Mouse (Mus musculus) heart, postnatal 0 days (tissue): ENCODE data around the gene Chchd6. TPM values are rescaled to one million over a fixed set of nuclear protein-coding genes. Genes with fewer than 3 reads are reported as not detected.

Experiments
- ATAC-seq: fragments of 200-750 bp; cut with Nextera tagmentation; 2 replicates; pipeline ENCODE4 v1.8.0; 2017; ENCODE audit warnings: low read depth, moderate number of reproducible peaks, moderate library complexity; ENCODE audit not compliant: insufficient read depth
- DNase-seq: peaks from one replicate; pipeline ENCODE4 v3.0.0-alpha.2; 2016; ENCODE audit warnings: low spot score
- H3K27ac ChIP-seq: fragments of 300-500 bp; sonication (generic); 2 replicates; pipeline ENCODE4 v1.5.1; 2014; ENCODE audit warnings: low read depth, mild to moderate bottlenecking
- H3K27me3 ChIP-seq: fragments of 300-500 bp; sonication (generic); 2 replicates; pipeline ENCODE4 v1.6.1; 2014; ENCODE audit warnings: low read length, mixed read lengths; ENCODE audit not compliant: control insufficient read depth, insufficient read depth
- H3K36me3 ChIP-seq: fragments of 300-500 bp; sonication (generic); replicated peaks from 2 replicates; pipeline ENCODE4 v1.6.1; 2014; ENCODE audit warnings: low read length, mixed read lengths; ENCODE audit not compliant: control insufficient read depth, insufficient read depth
- H3K4me1 ChIP-seq: fragments of 300-500 bp; sonication (generic); 2 replicates; pipeline ENCODE4 v1.6.1; 2014; ENCODE audit warnings: antibody characterized with exemption; ENCODE audit not compliant: control insufficient read depth, insufficient read depth
- H3K4me2 ChIP-seq: fragments of 300-500 bp; sonication (generic); 2 replicates; pipeline ENCODE4 v1.6.1; 2014; ENCODE audit warnings: low read depth, mild to moderate bottlenecking, low read length, moderate library complexity
- H3K4me3 ChIP-seq: fragments of 300-500 bp; sonication (generic); 2 replicates; pipeline ENCODE4 v1.5.1; 2014; ENCODE audit warnings: low read depth, low read length
- H3K9ac ChIP-seq: fragments of 300-500 bp; sonication (generic); replicated peaks from 2 replicates; pipeline ENCODE4 v1.6.1; 2014; ENCODE audit warnings: low read depth, low read length, mixed read lengths
- H3K9me3 ChIP-seq: fragments of 300-500 bp; sonication (generic); replicated peaks from 2 replicates; pipeline ENCODE4 v1.6.1; 2016; ENCODE audit warnings: low read length; ENCODE audit not compliant: control insufficient read depth
- CTCF ChIP-seq: IDR thresholded peaks from 2 replicates; pipeline ENCODE4 v1.5.1; 2016; ENCODE audit warnings: antibody characterized with exemption, control low read depth, low read depth
- EP300 ChIP-seq: IDR thresholded peaks from 2 replicates; pipeline ENCODE4 v1.6.1; 2016; ENCODE audit warnings: antibody characterized with exemption, low read depth
- WGBS: fragments of 180-500 bp; shearing (Covaris S2); extraction: QIAGEN DNeasy Blood & Tissue Kit; methylation state at CpG from one replicate; pipeline ENCODE4 v1.1.7; 2014; 5-methylcytosine and 5-hydroxymethylcytosine counted together
- polyA plus RNA-seq: library from polyadenylated mRNA; unstranded; fragments of >200 nt; fragmentation: Nextera tagmentation; extraction: Ambion mirVana; gene quantifications from 2 replicates; pipeline ENCODE4 v1.2.1, GENCODE M21; 2015
- total RNA-seq: library from RNA; depleted of rRNA; stranded (reverse); fragments of >200 nt; gene quantifications from 2 replicates; pipeline ENCODE4 v1.2.3, GENCODE M21; 2014; ENCODE audit warnings: low replicate concordance

The Chchd6 gene
- total and polyA plus RNA-seq, 2 experiments from 2014 or later, result 21.8 to 37.8 TPM

GRCm38 (mm10) chr6:89421503-89421902 is 173.9 kb downstream of the Chchd6 start:
- DNase-seq (no peak), ATAC-seq (no peak)
- Histone ChIP-seq H3K27ac (no peak overlapping the region), H3K36me3 (no peaks in the 10 kb centered on the region), H3K9ac (no peak overlapping the region), H3K4me2 (no peak overlapping the region), H3K9me3 (no peaks in the 10 kb centered on the region), H3K4me3 (no peak overlapping the region), H3K27me3 (no peaks in the 10 kb centered on the region), H3K4me1 (no peaks in the 10 kb centered on the region)
- 75% methylated on average over 6 of the region's 6 CpGs for WGBS
- TF ChIP-seq CTCF (no peak), EP300 (no peak)

GRCm38 (mm10) chr6:89420756-89421155 is 174.7 kb downstream of the Chchd6 start:
- Histone ChIP-seq H3K4me3 (no peak overlapping the region), H3K27me3 (no peaks in the 10 kb centered on the region), H3K27ac (no peak overlapping the region), H3K36me3 (no peaks in the 10 kb centered on the region), H3K9ac (no peak overlapping the region), H3K9me3 (no peaks in the 10 kb centered on the region), H3K4me1 (peaks cover 5% of the 10 kb centered on the region; the same call in 1 of the 2 replicates), H3K4me2 (no peak overlapping the region)
- ATAC-seq (no peak), DNase-seq (no peak)
- WGBS, result 61% methylated on average over 2 of the region's 2 CpGs
- TF ChIP-seq EP300, result no peak
- TF ChIP-seq CTCF, result no peak

GRCm38 (mm10) chr6:89420110-89420509 is 175.3 kb downstream of the Chchd6 start:
- no peaks in the 10 kb centered on the region for H3K27me3 ChIP-seq
- H3K4me3 ChIP-seq, result no peak overlapping the region
- no peaks in the 10 kb centered on the region for H3K36me3 ChIP-seq
- no peaks in the 10 kb centered on the region for H3K9me3 ChIP-seq
- no peak for TF ChIP-seq EP300
- no peak for TF ChIP-seq CTCF
- peaks cover 6% of the 10 kb centered on the region; the same call in 1 of the 2 replicates for H3K4me1 ChIP-seq
- no peak overlapping the region for H3K9ac ChIP-seq
- no peak overlapping the region for H3K4me2 ChIP-seq
- H3K27ac ChIP-seq, result no peak overlapping the region
- DNase-seq (no peak), ATAC-seq (no peak)

GRCm38 (mm10) chr6:89419066-89419815 is 176.2 kb downstream of the Chchd6 start:
- no peak overlapping the region for H3K4me2 ChIP-seq
- TF ChIP-seq CTCF (no peak), EP300 (no peak)
- H3K4me3 ChIP-seq, result no peak overlapping the region
- WGBS, result 86% methylated on average over 3 of the region's 3 CpGs
- no peak overlapping the region for H3K9ac ChIP-seq
- H3K36me3 ChIP-seq, result no peaks in the 10 kb centered on the region
- H3K9me3 ChIP-seq, result no peaks in the 10 kb centered on the region
- DNase-seq, result no peak
- H3K27me3 ChIP-seq, result no peaks in the 10 kb centered on the region
- peaks cover 7% of the 10 kb centered on the region; the same call in 1 of the 2 replicates for H3K4me1 ChIP-seq
- no peak overlapping the region for H3K27ac ChIP-seq
- ATAC-seq, result no peak

- Histone ChIP-seq H3K27me3 (no peaks in the 10 kb centered on the region), H3K4me1 (peaks cover 19% of the 10 kb centered on the region), H3K36me3 (no peaks in the 10 kb centered on the region), H3K4me3 (no peak overlapping the region), H3K9ac (no peak overlapping the region), H3K27ac (no peak overlapping the region), H3K4me2 (no peak overlapping the region), H3K9me3 (no peaks in the 10 kb centered on the region)
- no peak for DNase-seq
- no peak for TF ChIP-seq EP300
- no peak for TF ChIP-seq CTCF
- ATAC-seq, result no peak
- 58% methylated on average over 3 of the region's 3 CpGs for WGBS
These were observed 179.3 kb downstream of the Chchd6 start for GRCm38 (mm10) chr6:89416030-89416595.
